Mouse (Mus musculus): ENCODE measurements around the gene Adam12. TPM values are rescaled to one million over a fixed set of nuclear protein-coding genes. Genes with fewer than 3 reads are reported as not detected.

Gene Adam12
- polyA plus RNA-seq, 1 experiment from 2014 or later = 3.4 TPM

DNA sequence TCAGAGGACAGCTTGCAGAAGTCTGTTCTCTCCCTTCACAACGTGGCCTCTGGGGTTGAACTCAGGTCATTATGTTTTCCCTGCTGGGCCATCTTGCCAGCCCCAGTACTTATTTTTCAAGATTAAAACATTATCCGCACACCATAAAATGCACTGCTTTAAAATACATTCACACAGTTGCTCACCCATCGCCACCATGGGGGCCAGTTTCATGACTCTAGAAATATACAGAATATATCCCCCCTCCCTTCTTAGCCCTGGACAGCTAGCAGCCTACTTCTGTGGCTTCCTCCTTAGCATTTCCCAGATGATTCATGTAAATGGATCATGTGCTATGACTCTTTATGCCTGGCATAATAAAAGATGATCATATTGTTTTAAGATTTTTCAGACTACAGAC lies 355.8 kb downstream of the Adam12 start:
- Histone ChIP-seq H3K9ac (replicated peaks; ENCODE audit: low read length) (no peak overlapping the region), H3K27me3 (ENCODE audit: control insufficient read depth, insufficient read depth, low read length) (no peaks in the 10 kb centered on the region), H3K4me2 (ENCODE audit: low read length) (no peak overlapping the region), H3K4me3 (replicated peaks; ENCODE audit: low read depth, low read length) (no peak overlapping the region), H3K9me3 (ENCODE audit: control insufficient read depth, low read length) (no peaks in the 10 kb centered on the region), H3K4me1 (ENCODE audit: control insufficient read depth, insufficient read depth, low read length) (no peaks in the 10 kb centered on the region), H3K36me3 (ENCODE audit: control insufficient read depth, insufficient read depth, low read length) (no peaks in the 10 kb centered on the region), H3K27ac (replicated peaks; ENCODE audit: low read depth, low read length) (no peak overlapping the region)
- ATAC-seq (ENCODE audit: low FRiP score, low TSS enrichment) = no peak
- no peak for DNase-seq
- 85% methylated on average over 3 of the region's 3 CpGs for WGBS

DNA sequence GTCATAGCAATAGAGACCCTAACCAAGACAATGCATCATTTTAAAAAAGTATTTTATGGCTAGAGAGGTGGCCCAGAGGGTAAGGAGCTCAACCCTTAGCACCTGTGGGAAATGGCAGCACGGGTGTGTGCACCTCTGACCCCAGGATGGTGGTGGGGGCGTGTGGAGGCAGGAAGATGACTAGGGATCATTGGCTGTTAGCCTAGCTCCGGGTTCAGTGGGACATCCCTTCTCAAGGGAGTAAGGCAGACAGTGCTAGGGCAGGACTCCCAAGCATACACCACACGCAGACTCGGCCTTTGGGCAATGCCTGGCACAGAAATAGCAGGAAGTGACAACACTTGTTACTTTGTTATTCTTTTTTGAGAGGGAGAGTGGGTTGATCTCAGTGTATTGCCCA lies 359.2 kb downstream of the Adam12 start:
- no peak overlapping the region for H3K4me3 ChIP-seq (replicated peaks; ENCODE audit: low read depth, low read length)
- H3K27me3 ChIP-seq (ENCODE audit: control insufficient read depth, insufficient read depth, low read length) = no peaks in the 10 kb centered on the region
- DNase-seq = no peak
- 81% methylated on average over 5 of the region's 5 CpGs for WGBS
- no peak overlapping the region for H3K27ac ChIP-seq (replicated peaks; ENCODE audit: low read depth, low read length)
- no peaks in the 10 kb centered on the region for H3K9me3 ChIP-seq (ENCODE audit: control insufficient read depth, low read length)
- H3K36me3 ChIP-seq (ENCODE audit: control insufficient read depth, insufficient read depth, low read length) = no peaks in the 10 kb centered on the region
- no peak overlapping the region for H3K9ac ChIP-seq (replicated peaks; ENCODE audit: low read length)
- no peak for ATAC-seq (ENCODE audit: low FRiP score, low TSS enrichment)
- no peaks in the 10 kb centered on the region for H3K4me1 ChIP-seq (ENCODE audit: control insufficient read depth, insufficient read depth, low read length)
- no peak overlapping the region for H3K4me2 ChIP-seq (ENCODE audit: low read length)

DNA sequence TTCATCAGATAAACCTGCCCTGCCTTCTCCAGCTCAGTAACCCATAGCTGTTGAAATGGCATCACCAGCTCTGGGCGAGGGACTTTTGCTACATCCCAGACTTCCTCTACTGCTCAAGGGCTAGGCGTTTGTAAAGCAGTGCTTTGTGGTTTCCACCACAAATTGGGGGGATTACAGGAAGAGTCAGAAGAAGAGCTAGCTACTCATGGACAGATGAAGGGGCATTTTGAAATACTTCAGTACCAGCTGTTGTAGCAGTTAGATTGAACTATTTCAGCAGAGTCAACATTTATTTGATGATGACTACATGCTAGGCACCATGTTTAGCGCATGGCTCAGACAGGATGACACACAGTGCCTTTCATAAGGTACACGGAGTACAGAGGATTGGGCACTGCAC lies 361.7 kb downstream of the Adam12 start:
- H3K27me3 ChIP-seq (ENCODE audit: control insufficient read depth, insufficient read depth, low read length) = no peaks in the 10 kb centered on the region
- ATAC-seq (ENCODE audit: low FRiP score, low TSS enrichment) (no peak), DNase-seq (no peak)
- H3K27ac ChIP-seq (replicated peaks; ENCODE audit: low read depth, low read length) = no peak overlapping the region
- H3K9ac ChIP-seq (replicated peaks; ENCODE audit: low read length) = no peak overlapping the region
- WGBS = 90% methylated on average over 4 of the region's 4 CpGs
- H3K4me3 ChIP-seq (replicated peaks; ENCODE audit: low read depth, low read length) = no peak overlapping the region
- no peak overlapping the region for H3K4me2 ChIP-seq (ENCODE audit: low read length)
- H3K9me3 ChIP-seq (ENCODE audit: control insufficient read depth, low read length) = no peaks in the 10 kb centered on the region
- H3K4me1 ChIP-seq (ENCODE audit: control insufficient read depth, insufficient read depth, low read length) = no peaks in the 10 kb centered on the region
- H3K36me3 ChIP-seq (ENCODE audit: control insufficient read depth, insufficient read depth, low read length) = no peaks in the 10 kb centered on the region

DNA sequence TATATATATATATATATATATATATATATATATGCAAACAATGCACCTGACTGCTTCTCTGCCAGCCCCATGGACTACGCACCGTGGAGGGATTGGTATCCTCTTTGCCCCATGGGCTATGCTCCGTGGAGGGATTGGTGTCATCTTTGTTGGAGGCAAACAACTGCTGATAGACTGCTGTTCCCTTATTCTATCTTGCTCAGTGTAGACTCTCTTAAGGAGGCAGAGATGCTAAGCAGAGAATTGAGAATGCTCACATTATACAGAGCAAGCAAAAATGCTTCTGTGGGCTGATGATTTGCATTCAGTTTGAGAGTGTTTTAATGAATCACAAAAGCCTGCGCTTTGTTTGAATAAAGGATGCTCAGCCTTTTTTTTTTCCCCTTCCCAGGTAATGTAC lies 368.3 kb downstream of the Adam12 start:
- Histone ChIP-seq H3K27me3 (ENCODE audit: control insufficient read depth, insufficient read depth, low read length) (no peaks in the 10 kb centered on the region), H3K9me3 (ENCODE audit: control insufficient read depth, low read length) (no peaks in the 10 kb centered on the region), H3K27ac (replicated peaks; ENCODE audit: low read depth, low read length) (no peak overlapping the region), H3K4me3 (replicated peaks; ENCODE audit: low read depth, low read length) (no peak overlapping the region), H3K9ac (replicated peaks; ENCODE audit: low read length) (no peak overlapping the region), H3K4me2 (ENCODE audit: low read length) (no peak overlapping the region), H3K36me3 (ENCODE audit: control insufficient read depth, insufficient read depth, low read length) (no peaks in the 10 kb centered on the region), H3K4me1 (ENCODE audit: control insufficient read depth, insufficient read depth, low read length) (no peaks in the 10 kb centered on the region)
- peak; percentile 36 for DNase-seq
- ATAC-seq (ENCODE audit: low FRiP score, low TSS enrichment) = no peak
- WGBS = 79% methylated on average over 4 of the region's 4 CpGs

GRCm38 (mm10) chr7:133863151-133863550 lies 368.8 kb downstream of the Adam12 start:
- WGBS = 86% methylated on average over 3 of the region's 3 CpGs
- no peak overlapping the region for H3K27ac ChIP-seq (replicated peaks; ENCODE audit: low read depth, low read length)
- no peak for ATAC-seq (ENCODE audit: low FRiP score, low TSS enrichment)
- H3K4me2 ChIP-seq (ENCODE audit: low read length) = no peak overlapping the region
- H3K9me3 ChIP-seq (ENCODE audit: control insufficient read depth, low read length) = no peaks in the 10 kb centered on the region
- no peaks in the 10 kb centered on the region for H3K36me3 ChIP-seq (ENCODE audit: control insufficient read depth, insufficient read depth, low read length)
- H3K9ac ChIP-seq (replicated peaks; ENCODE audit: low read length) = no peak overlapping the region
- no peaks in the 10 kb centered on the region for H3K4me1 ChIP-seq (ENCODE audit: control insufficient read depth, insufficient read depth, low read length)
- DNase-seq = no peak
- H3K4me3 ChIP-seq (replicated peaks; ENCODE audit: low read depth, low read length) = no peak overlapping the region
- H3K27me3 ChIP-seq (ENCODE audit: control insufficient read depth, insufficient read depth, low read length) = no peaks in the 10 kb centered on the region

- Histone ChIP-seq H3K36me3 (ENCODE audit: control insufficient read depth, insufficient read depth, low read length) (no peaks in the 10 kb centered on the region), H3K27me3 (ENCODE audit: control insufficient read depth, insufficient read depth, low read length) (no peaks in the 10 kb centered on the region), H3K4me1 (ENCODE audit: control insufficient read depth, insufficient read depth, low read length) (no peaks in the 10 kb centered on the region), H3K9ac (replicated peaks; ENCODE audit: low read length) (no peak overlapping the region), H3K27ac (replicated peaks; ENCODE audit: low read depth, low read length) (no peak overlapping the region), H3K4me3 (replicated peaks; ENCODE audit: low read depth, low read length) (no peak overlapping the region), H3K9me3 (ENCODE audit: control insufficient read depth, low read length) (no peaks in the 10 kb centered on the region), H3K4me2 (ENCODE audit: low read length) (no peak overlapping the region)
- no peak for DNase-seq
- no peak for ATAC-seq (ENCODE audit: low FRiP score, low TSS enrichment)
- WGBS = 88% methylated on average over 5 of the region's 5 CpGs
Measured at GRCm38 (mm10) chr7:133862723-133863122, 369.2 kb downstream of the Adam12 start.

GRCm38 (mm10) chr7:133862233-133862632 lies 369.7 kb downstream of the Adam12 start:
- no peak for DNase-seq
- 93% methylated on average over 6 of the region's 6 CpGs for WGBS
- no peak for ATAC-seq (ENCODE audit: low FRiP score, low TSS enrichment)

DNA sequence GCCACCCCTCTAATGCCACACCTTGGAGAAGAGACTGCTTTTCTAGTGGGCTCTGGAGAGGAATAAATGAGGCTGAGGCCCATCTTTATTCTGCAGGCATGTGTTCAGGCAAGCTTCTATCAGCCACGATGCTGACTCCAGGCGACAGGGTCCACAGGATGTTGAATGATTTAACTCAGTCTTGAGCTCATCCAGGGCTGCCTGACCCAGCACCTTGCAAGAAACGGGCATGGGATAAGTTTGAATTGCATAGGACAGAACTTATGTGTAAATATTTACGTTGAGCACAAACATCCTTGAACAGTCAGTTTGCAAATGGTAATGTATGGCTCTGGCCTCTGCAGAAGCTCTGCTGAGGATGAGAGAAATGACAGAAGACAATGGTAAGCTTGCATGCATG lies 372.4 kb downstream of the Adam12 start:
- Histone ChIP-seq H3K27ac (replicated peaks; ENCODE audit: low read depth, low read length) (no peak overlapping the region), H3K36me3 (ENCODE audit: control insufficient read depth, insufficient read depth, low read length) (no peaks in the 10 kb centered on the region), H3K27me3 (ENCODE audit: control insufficient read depth, insufficient read depth, low read length) (no peaks in the 10 kb centered on the region), H3K4me3 (replicated peaks; ENCODE audit: low read depth, low read length) (no peak overlapping the region), H3K4me1 (ENCODE audit: control insufficient read depth, insufficient read depth, low read length) (no peaks in the 10 kb centered on the region), H3K9me3 (ENCODE audit: control insufficient read depth, low read length) (no peaks in the 10 kb centered on the region), H3K9ac (replicated peaks; ENCODE audit: low read length) (no peak overlapping the region), H3K4me2 (ENCODE audit: low read length) (no peak overlapping the region)
- DNase-seq = no peak
- WGBS = 85% methylated on average over 4 of the region's 4 CpGs
- no peak for ATAC-seq (ENCODE audit: low FRiP score, low TSS enrichment)

More at GRCm38 (mm10) chr7:133862233-133862632, 369.7 kb downstream of the Adam12 start:
- Histone ChIP-seq H3K4me1 (ENCODE audit: control insufficient read depth, insufficient read depth, low read length) (no peaks in the 10 kb centered on the region), H3K9ac (replicated peaks; ENCODE audit: low read length) (no peak overlapping the region), H3K27ac (replicated peaks; ENCODE audit: low read depth, low read length) (no peak overlapping the region), H3K36me3 (ENCODE audit: control insufficient read depth, insufficient read depth, low read length) (no peaks in the 10 kb centered on the region), H3K4me2 (ENCODE audit: low read length) (no peak overlapping the region), H3K4me3 (replicated peaks; ENCODE audit: low read depth, low read length) (no peak overlapping the region), H3K27me3 (ENCODE audit: control insufficient read depth, insufficient read depth, low read length) (no peaks in the 10 kb centered on the region), H3K9me3 (ENCODE audit: control insufficient read depth, low read length) (no peaks in the 10 kb centered on the region)

DNA sequence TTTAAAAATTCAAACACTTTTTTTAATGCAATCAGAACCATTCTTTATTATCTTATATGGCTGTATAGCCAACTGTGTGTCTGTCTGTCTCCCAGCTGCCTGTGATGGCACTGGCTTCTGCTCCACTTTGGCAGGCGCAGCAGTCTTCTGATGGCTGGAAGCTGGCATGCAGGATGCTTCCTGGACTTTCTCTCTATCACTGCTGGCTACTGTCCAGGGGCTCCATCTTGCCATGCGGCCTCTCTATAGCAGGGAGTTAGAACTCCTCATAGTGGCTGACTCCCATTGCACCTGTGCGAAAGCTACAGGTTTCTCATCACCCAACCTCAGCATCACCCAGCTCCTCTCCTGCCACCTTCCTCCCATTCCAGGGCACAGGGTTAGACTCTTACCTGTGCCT lies 373.4 kb downstream of the Adam12 start:
- DNase-seq = no peak
- 88% methylated on average over 3 of the region's 3 CpGs for WGBS

More for the DNA sequence above, 373.4 kb downstream of the Adam12 start:
- H3K36me3 ChIP-seq (ENCODE audit: control insufficient read depth, insufficient read depth, low read length) = no peaks in the 10 kb centered on the region
- no peak overlapping the region for H3K4me2 ChIP-seq (ENCODE audit: low read length)
- H3K27me3 ChIP-seq (ENCODE audit: control insufficient read depth, insufficient read depth, low read length) = no peaks in the 10 kb centered on the region
- no peak overlapping the region for H3K4me3 ChIP-seq (replicated peaks; ENCODE audit: low read depth, low read length)
- H3K27ac ChIP-seq (replicated peaks; ENCODE audit: low read depth, low read length) = no peak overlapping the region
- ATAC-seq (ENCODE audit: low FRiP score, low TSS enrichment) = no peak
- H3K9me3 ChIP-seq (ENCODE audit: control insufficient read depth, low read length) = no peaks in the 10 kb centered on the region
- H3K4me1 ChIP-seq (ENCODE audit: control insufficient read depth, insufficient read depth, low read length) = no peaks in the 10 kb centered on the region
- H3K9ac ChIP-seq (replicated peaks; ENCODE audit: low read length) = no peak overlapping the region

Measured in midbrain, embryonic 14.5 days (tissue).